Mouse (Mus musculus) olfactory bulb, adult 2 months (tissue): ENCODE results near the gene Vcp. TPM values are rescaled to one million over a fixed set of nuclear protein-coding genes. Genes with fewer than 3 reads are reported as not detected.

Source experiments
- H3K27ac ChIP-seq: fragments of 200-500 bp; 2 replicates; pipeline ENCODE4 v1.5.1; 2012; ENCODE audit warnings: low read depth, low read length; ENCODE audit not compliant: insufficient read depth
- H3K4me1 ChIP-seq: fragments of 200-500 bp; 2 replicates; pipeline ENCODE4 v1.6.1; 2012; ENCODE audit warnings: low read length; ENCODE audit not compliant: control insufficient read depth, insufficient read depth
- H3K4me3 ChIP-seq: fragments of 200-500 bp; 2 replicates; pipeline ENCODE4 v1.5.1; 2012; ENCODE audit warnings: mild to moderate bottlenecking, low read depth, low read length, moderate library complexity; ENCODE audit not compliant: insufficient read depth
- CTCF ChIP-seq: fragments of 200-500 bp; IDR thresholded peaks from 2 replicates; pipeline ENCODE4 v1.5.1; 2012; ENCODE audit warnings: low read depth, mild to moderate bottlenecking, low read length, moderate library complexity; ENCODE audit not compliant: insufficient read depth
- POLR2A ChIP-seq: fragments of 200-500 bp; IDR thresholded peaks from 2 replicates; pipeline ENCODE4 v1.6.1; 2012; ENCODE audit warnings: mild to moderate bottlenecking, low read depth, low read length, moderate library complexity; ENCODE audit not compliant: insufficient read depth
- WGBS: fragments of 180-500 bp; shearing (Covaris S2); methylation state at CpG from one replicate; pipeline ENCODE4 v1.1.7; 2018; 5-methylcytosine and 5-hydroxymethylcytosine counted together
- polyA plus RNA-seq: library from polyadenylated mRNA; stranded (reverse); fragments of >200 nt; gene quantifications from 2 replicates; pipeline ENCODE4 v1.2.4, GENCODE M21; 2012; ENCODE audit warnings: low replicate concordance; ENCODE audit not compliant: missing spikeins, insufficient read depth, insufficient read length

Gene Vcp
- polyA plus RNA-seq, 1 experiment, result 1,669 TPM

DNA sequence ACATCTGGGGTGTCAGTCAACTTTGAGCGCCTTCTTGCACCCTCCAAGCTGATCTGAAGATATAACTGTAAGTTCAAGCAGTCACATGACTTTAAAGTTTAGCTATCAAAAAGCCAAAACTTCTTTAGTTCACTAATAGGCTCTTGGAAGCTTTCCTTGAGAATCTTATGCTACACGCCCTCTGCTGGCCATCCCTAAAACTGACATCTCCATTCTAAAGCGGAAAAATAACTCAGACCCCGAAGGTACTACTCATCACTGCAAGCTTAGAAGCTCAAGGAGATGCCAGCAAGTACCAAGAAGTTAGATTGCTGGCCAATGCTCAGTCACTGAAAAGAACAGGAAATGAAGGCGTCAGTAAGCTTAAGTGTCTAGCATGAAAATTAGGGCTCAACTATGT lies 54.4 kb downstream of the Vcp start:
- Histone ChIP-seq H3K4me3 (no peak overlapping the region), H3K4me1 (peaks cover 33% of the 10 kb centered on the region), H3K27ac (peak overlapping the region; percentile 100)
- 3% methylated on average over 5 of the region's 5 CpGs for WGBS
- TF ChIP-seq POLR2A (no peak), CTCF (no peak)

DNA sequence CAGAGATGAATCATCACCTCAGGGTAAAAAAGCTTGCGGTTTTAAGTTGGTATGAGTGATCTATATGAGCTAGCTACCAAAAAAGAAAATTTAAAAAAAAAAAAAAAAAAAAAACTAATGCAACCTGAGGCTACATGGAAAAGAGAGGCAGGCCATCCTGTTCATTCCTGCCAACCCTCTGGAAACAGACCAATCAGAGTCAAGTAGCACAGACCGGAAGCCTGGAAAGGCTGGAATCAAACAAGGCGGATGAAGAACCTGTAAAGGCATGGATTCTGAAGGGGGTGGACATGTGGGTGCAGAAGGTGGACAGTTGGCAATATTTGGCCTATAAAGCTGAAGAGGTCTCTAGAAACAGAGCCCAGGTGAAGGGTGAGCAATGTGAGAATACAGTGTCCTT lies 54.9 kb downstream of the Vcp start:
- WGBS, result 69% methylated on average over 3 of the region's 3 CpGs
- Histone ChIP-seq H3K4me1 (peaks cover 36% of the 10 kb centered on the region), H3K27ac (no peak overlapping the region), H3K4me3 (no peak overlapping the region)
- TF ChIP-seq CTCF (no peak), POLR2A (no peak)

- Histone ChIP-seq H3K4me1 (peaks cover 36% of the 10 kb centered on the region), H3K27ac (no peak overlapping the region), H3K4me3 (no peak overlapping the region)
- TF ChIP-seq CTCF (no peak), POLR2A (no peak)
- 33% methylated on average over 6 of the region's 6 CpGs for WGBS
Measured at GRCm38 (mm10) chr4:42945043-42945442, 55.3 kb downstream of the Vcp start.

GRCm38 (mm10) chr4:42944185-42944584 lies 56.1 kb downstream of the Vcp start:
- TF ChIP-seq CTCF (no peak), POLR2A (no peak)
- H3K4me1 ChIP-seq, result peaks cover 36% of the 10 kb centered on the region
- H3K4me3 ChIP-seq, result no peak overlapping the region
- WGBS, result 79% methylated on average over 9 of the region's 9 CpGs
- no peak overlapping the region for H3K27ac ChIP-seq

- H3K4me3 ChIP-seq, result no peak overlapping the region
- no peak overlapping the region for H3K27ac ChIP-seq
- TF ChIP-seq CTCF (no peak), POLR2A (no peak)
- peaks cover 36% of the 10 kb centered on the region for H3K4me1 ChIP-seq
- 66% methylated on average over 5 of the region's 5 CpGs for WGBS
Measured at GRCm38 (mm10) chr4:42943341-42943740, 57.0 kb downstream of the Vcp start.

GRCm38 (mm10) chr4:42941396-42941795 lies 58.9 kb downstream of the Vcp start:
- Histone ChIP-seq H3K4me3 (no peak overlapping the region), H3K4me1 (peaks cover 24% of the 10 kb centered on the region), H3K27ac (peak overlapping the region; percentile 49)
- no peak for TF ChIP-seq POLR2A
- TF ChIP-seq CTCF, result no peak
- WGBS, result 28% methylated on average over 7 of the region's 7 CpGs

DNA sequence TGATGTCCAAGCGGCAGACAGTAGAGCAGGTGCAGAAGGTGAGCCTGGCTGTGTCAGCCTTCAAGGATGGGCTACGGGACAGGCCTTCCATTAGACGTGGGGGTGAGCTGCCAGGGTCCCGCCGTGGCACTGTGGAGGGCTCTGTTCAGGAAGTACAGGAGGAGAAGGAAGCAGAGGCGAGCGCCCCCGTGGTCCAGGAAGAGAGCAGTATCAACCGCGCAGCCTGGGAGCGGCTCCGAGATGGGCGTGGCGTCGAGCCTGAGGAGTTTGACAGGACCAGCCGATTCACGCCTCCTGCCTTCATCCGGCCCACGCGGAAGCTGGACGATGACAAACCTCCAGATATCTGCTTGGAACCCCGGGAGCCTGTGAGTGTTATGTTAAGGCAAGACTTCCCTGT lies 66.7 kb downstream of the Vcp start:
- Histone ChIP-seq H3K4me1 (peaks cover 21% of the 10 kb centered on the region), H3K27ac (no peak overlapping the region), H3K4me3 (no peak overlapping the region)
- 9% methylated on average over 22 of the region's 22 CpGs for WGBS
- TF ChIP-seq POLR2A, result no peak
- no peak for TF ChIP-seq CTCF

DNA sequence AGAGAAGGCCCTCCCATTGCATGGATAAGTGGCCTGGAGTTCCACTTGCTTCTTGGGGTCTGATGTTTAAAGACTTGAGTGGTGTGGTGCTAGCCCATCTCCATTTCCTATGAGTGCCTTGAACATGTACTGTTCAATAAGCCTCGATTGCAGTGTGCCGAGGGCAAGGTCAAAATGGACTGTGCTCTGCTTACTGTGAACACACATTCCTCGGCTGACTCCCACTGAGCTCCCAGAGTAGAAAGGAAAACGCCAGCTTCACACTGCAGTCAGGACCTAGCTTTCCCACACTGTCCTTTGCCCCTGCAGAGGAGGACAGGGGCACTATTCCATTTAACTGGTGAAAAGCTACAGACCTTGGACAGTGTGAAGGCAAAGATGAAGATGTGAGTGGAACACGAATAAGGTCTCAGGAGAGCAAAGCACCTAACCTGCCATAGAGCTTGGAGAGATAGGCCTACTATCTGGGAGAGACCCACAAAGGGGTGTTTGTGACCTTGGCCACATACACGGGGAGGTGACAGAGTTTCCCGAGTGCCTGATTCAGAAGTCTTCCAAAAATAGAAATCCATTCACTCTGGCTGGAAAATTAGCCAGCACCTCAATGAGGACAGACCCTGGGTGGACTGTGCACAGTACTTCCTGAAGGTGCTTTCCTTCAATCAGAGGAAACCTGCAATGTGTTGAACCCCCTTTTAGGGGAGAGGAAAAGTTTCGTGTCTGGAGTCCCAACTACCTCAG lies 67.9 kb downstream of the Vcp start:
- Histone ChIP-seq H3K4me1 (peaks cover 21% of the 10 kb centered on the region), H3K4me3 (no peak overlapping the region), H3K27ac (no peak overlapping the region)
- 54% methylated on average over 8 of the region's 8 CpGs for WGBS
- TF ChIP-seq POLR2A, result no peak
- TF ChIP-seq CTCF, result no peak

Other genes with a start within 250 kb of the Vcp start
- gene Ccl19, start 243.9 kb downstream of the Vcp start, polyA plus RNA-seq, result not detected in 2 replicates
- not detected in 2 replicates for gene Ccl21a, start 226.5 kb downstream of the Vcp start, polyA plus RNA-seq
- not detected in 2 replicates for gene Fam205a1, start 146.6 kb downstream of the Vcp start, polyA plus RNA-seq
- not detected in 2 replicates for gene Gm12394, start 143.7 kb downstream of the Vcp start, polyA plus RNA-seq
- gene Fam205c, start 126.3 kb downstream of the Vcp start, polyA plus RNA-seq, result not detected in 2 replicates
- not detected in 2 replicates for gene Phf24, start 83.8 kb downstream of the Vcp start, polyA plus RNA-seq
- gene Dnajb5, start 50.7 kb downstream of the Vcp start, polyA plus RNA-seq, result 176 TPM in 1 of 2 replicates, not detected in the other
- not detected in 2 replicates for gene 1700022I11Rik, start 30.9 kb downstream of the Vcp start, polyA plus RNA-seq
- not detected in 2 replicates for gene Fancg, start 10.0 kb upstream of the Vcp start, polyA plus RNA-seq
- not detected in 2 replicates for gene Pigo, start 25.3 kb upstream of the Vcp start, polyA plus RNA-seq
- not detected in 2 replicates for gene Stoml2, start 31.2 kb upstream of the Vcp start, polyA plus RNA-seq
- not detected in 2 replicates for gene Fam214b, start 45.7 kb upstream of the Vcp start, polyA plus RNA-seq
- gene Unc13b, start 58.4 kb upstream of the Vcp start, polyA plus RNA-seq, result not detected in 2 replicates